Mouse (Mus musculus): ENCODE data around the gene Plxnd1. TPM values are rescaled to one million over a fixed set of nuclear protein-coding genes. Genes with fewer than 3 reads are reported as not detected.
A peak's percentile ranks its signal among the peaks of the same experiment; 100 is the strongest.

Gene Plxnd1
- polyA plus RNA-seq, 1 experiment from 2014 or later = 84.2 TPM

DNA sequence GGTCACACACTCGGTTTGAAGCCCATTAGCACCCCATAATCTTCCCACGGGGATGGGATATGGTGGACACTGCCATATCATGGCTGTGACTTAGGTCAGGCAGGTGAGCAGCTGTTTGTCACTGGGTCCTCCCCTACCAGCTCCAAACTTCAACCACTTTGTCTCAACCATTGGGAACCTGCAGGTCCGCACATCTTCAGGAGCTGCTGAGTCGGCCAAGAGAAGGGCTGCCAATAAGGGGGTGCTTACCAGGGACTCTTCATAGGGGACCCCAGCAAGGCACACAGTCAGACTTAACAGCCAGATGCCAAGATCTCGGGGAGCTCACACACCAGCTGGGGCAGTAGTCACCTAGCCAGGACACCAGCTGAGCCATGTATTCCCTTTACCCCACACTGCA lies 6.0 kb upstream of the Plxnd1 start:
- Histone ChIP-seq H3K27me3 (ENCODE audit: insufficient read depth, low read length) (no peaks in the 10 kb centered on the region), H3K4me3 (ENCODE audit: low read depth, low read length) (no peak overlapping the region), H3K4me1 (ENCODE audit: insufficient read depth) (peaks cover 24% of the 10 kb centered on the region), H3K9ac (no peak overlapping the region), H3K27ac (ENCODE audit: low read depth) (no peak overlapping the region), H3K36me3 (ENCODE audit: insufficient read depth) (no peaks in the 10 kb centered on the region), H3K4me2 (no peak overlapping the region), H3K9me3 (ENCODE audit: low read depth, low read length) (no peaks in the 10 kb centered on the region)
- TF ChIP-seq CTCF (IDR thresholded peaks at IDR 0.05; ENCODE audit: low read depth) = no peak
- DNase-seq = no peak
- no peak for ATAC-seq (ENCODE audit: insufficient read depth)
- 72% methylated on average over 5 of the region's 5 CpGs for WGBS

- ATAC-seq (ENCODE audit: insufficient read depth) (no peak), DNase-seq (no peak)
- no peak overlapping the region; the same call in 1 of the 2 replicates for H3K27ac ChIP-seq (ENCODE audit: low read depth)
- H3K4me3 ChIP-seq (ENCODE audit: low read depth, low read length) = no peak overlapping the region
- WGBS = 88% methylated on average over 2 of the region's 2 CpGs
- H3K9me3 ChIP-seq (ENCODE audit: low read depth, low read length) = no peaks in the 10 kb centered on the region
- H3K36me3 ChIP-seq (ENCODE audit: insufficient read depth) = no peaks in the 10 kb centered on the region
- no peak overlapping the region for H3K9ac ChIP-seq
- H3K4me2 ChIP-seq = no peak overlapping the region
- H3K4me1 ChIP-seq (ENCODE audit: insufficient read depth) = peaks cover 23% of the 10 kb centered on the region
- no peak for TF ChIP-seq CTCF (IDR thresholded peaks at IDR 0.05; ENCODE audit: low read depth)
- H3K27me3 ChIP-seq (ENCODE audit: insufficient read depth, low read length) = peaks cover 3% of the 10 kb centered on the region; the same call in 1 of the 2 replicates
Observed at GRCm38 (mm10) chr6:115999227-115999626, 4.4 kb upstream of the Plxnd1 start.

DNA sequence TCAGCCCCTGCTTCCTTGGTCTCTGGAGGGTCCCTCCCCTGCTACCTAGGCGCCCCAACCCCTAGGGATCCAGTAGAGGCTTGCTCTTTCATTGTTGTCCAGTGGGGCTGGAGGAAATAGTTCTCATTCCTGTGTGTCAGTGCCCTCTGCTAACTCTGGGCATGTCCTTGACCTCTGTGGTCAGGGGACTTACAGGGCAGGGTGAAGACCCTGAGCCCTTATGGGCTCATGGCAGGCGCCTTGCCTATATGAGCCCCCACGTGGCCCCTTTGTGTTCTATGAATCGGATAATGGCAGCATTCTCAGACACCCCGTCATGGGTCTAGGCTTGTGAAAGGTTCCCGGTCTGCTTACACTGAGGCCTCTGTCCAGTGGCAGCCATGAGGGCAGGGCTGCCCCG lies 4.0 kb upstream of the Plxnd1 start:
- 78% methylated on average over 7 of the region's 7 CpGs for WGBS
- Histone ChIP-seq H3K27me3 (ENCODE audit: insufficient read depth, low read length) (peaks cover 8% of the 10 kb centered on the region; the same call in 1 of the 2 replicates), H3K27ac (ENCODE audit: low read depth) (peak overlapping the region; percentile 52; the same call in 1 of the 2 replicates), H3K4me3 (ENCODE audit: low read depth, low read length) (no peak overlapping the region), H3K36me3 (ENCODE audit: insufficient read depth) (no peaks in the 10 kb centered on the region), H3K9me3 (ENCODE audit: low read depth, low read length) (no peaks in the 10 kb centered on the region), H3K4me1 (ENCODE audit: insufficient read depth) (peaks cover 21% of the 10 kb centered on the region), H3K9ac (no peak overlapping the region), H3K4me2 (no peak overlapping the region)
- TF ChIP-seq CTCF (IDR thresholded peaks at IDR 0.05; ENCODE audit: low read depth) = no peak
- ATAC-seq (ENCODE audit: insufficient read depth) = no peak
- no peak for DNase-seq

- no peak; the same call in 1 of the 2 replicates for TF ChIP-seq CTCF (IDR thresholded peaks at IDR 0.05; ENCODE audit: low read depth)
- DNase-seq (peak; percentile 55), ATAC-seq (ENCODE audit: insufficient read depth) (no peak)
- H3K9me3 ChIP-seq (ENCODE audit: low read depth, low read length) = no peaks in the 10 kb centered on the region
- H3K4me2 ChIP-seq = no peak overlapping the region
- H3K4me3 ChIP-seq (ENCODE audit: low read depth, low read length) = no peak overlapping the region
- 18% methylated on average over 3 of the region's 3 CpGs for WGBS
- H3K36me3 ChIP-seq (ENCODE audit: insufficient read depth) = no peaks in the 10 kb centered on the region
- no peak overlapping the region for H3K9ac ChIP-seq
- H3K27ac ChIP-seq (ENCODE audit: low read depth) = peak overlapping the region; percentile 94
- H3K4me1 ChIP-seq (ENCODE audit: insufficient read depth) = peaks cover 21% of the 10 kb centered on the region
- H3K27me3 ChIP-seq (ENCODE audit: insufficient read depth, low read length) = peaks cover 17% of the 10 kb centered on the region
Observed at GRCm38 (mm10) chr6:115997726-115998311, 3.0 kb upstream of the Plxnd1 start.

- H3K9ac ChIP-seq = no peak overlapping the region
- peak overlapping the region; percentile 94 for H3K27ac ChIP-seq (ENCODE audit: low read depth)
- peak overlapping the region; percentile 91 for H3K4me2 ChIP-seq
- no peak overlapping the region for H3K4me3 ChIP-seq (ENCODE audit: low read depth, low read length)
- peaks cover 18% of the 10 kb centered on the region for H3K27me3 ChIP-seq (ENCODE audit: insufficient read depth, low read length)
- H3K4me1 ChIP-seq (ENCODE audit: insufficient read depth) = peaks cover 21% of the 10 kb centered on the region
- 20% methylated on average over 6 of the region's 6 CpGs for WGBS
- peak; percentile 59 for TF ChIP-seq CTCF (IDR thresholded peaks at IDR 0.05; ENCODE audit: low read depth)
- ATAC-seq (ENCODE audit: insufficient read depth) = peak; percentile 13; the same call in 1 of the 2 replicates
- DNase-seq = peak; percentile 84
- H3K36me3 ChIP-seq (ENCODE audit: insufficient read depth) = 0 out of 2 replicates have a peak, but pooled peaks cover 1% of the 10 kb centered on the region
- H3K9me3 ChIP-seq (ENCODE audit: low read depth, low read length) = no peaks in the 10 kb centered on the region
Observed at GRCm38 (mm10) chr6:115996171-115996851, 1.5 kb upstream of the Plxnd1 start.

DNA sequence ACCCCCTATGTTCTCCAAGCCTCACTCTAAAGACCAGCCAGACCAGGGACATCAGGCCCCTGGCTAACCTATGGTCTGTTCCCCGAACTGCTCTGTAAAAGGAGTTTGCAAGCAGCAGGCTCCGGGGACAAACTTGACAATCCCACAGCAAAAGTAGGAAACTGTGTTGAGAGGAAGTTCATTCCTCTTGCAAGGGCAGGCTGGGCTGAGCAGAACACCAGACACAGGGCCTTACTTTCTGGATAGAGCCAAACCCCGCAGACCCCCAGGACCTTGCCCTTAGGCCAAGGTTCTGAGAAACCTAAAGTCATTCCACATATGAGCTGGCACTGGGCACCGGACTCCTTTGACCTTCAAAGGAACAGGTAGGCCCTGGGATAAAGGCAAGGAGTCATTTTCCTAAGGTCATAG lies 731 bp upstream of the Plxnd1 start:
- Histone ChIP-seq H3K9me3 (ENCODE audit: low read depth, low read length) (no peaks in the 10 kb centered on the region), H3K4me2 (peak overlapping the region; percentile 91), H3K9ac (peak overlapping the region; percentile 29), H3K4me1 (ENCODE audit: insufficient read depth) (peaks cover 21% of the 10 kb centered on the region), H3K27me3 (ENCODE audit: insufficient read depth, low read length) (peaks cover 18% of the 10 kb centered on the region), H3K27ac (ENCODE audit: low read depth) (peak overlapping the region; percentile 94), H3K4me3 (ENCODE audit: low read depth, low read length) (peak overlapping the region; percentile 70), H3K36me3 (ENCODE audit: insufficient read depth) (peaks cover 9% of the 10 kb centered on the region)
- 38% methylated on average over 4 of the region's 4 CpGs for WGBS
- DNase-seq (peak; percentile 62), ATAC-seq (ENCODE audit: insufficient read depth) (peak; percentile 3)
- no peak for TF ChIP-seq CTCF (IDR thresholded peaks at IDR 0.05; ENCODE audit: low read depth)

- peaks cover 18% of the 10 kb centered on the region for H3K27me3 ChIP-seq (ENCODE audit: insufficient read depth, low read length)
- H3K4me3 ChIP-seq (ENCODE audit: low read depth, low read length) = peak overlapping the region; percentile 70
- ATAC-seq (ENCODE audit: insufficient read depth) (no peak), DNase-seq (peak; percentile 63)
- TF ChIP-seq CTCF (IDR thresholded peaks at IDR 0.05; ENCODE audit: low read depth) = 0 out of 2 replicates have a peak, but pooled peaks have one; percentile 15
- H3K9ac ChIP-seq = peak overlapping the region; percentile 77
- no peaks in the 10 kb centered on the region for H3K9me3 ChIP-seq (ENCODE audit: low read depth, low read length)
- H3K36me3 ChIP-seq (ENCODE audit: insufficient read depth) = peaks cover 18% of the 10 kb centered on the region
- peak overlapping the region; percentile 94 for H3K27ac ChIP-seq (ENCODE audit: low read depth)
- H3K4me2 ChIP-seq = peak overlapping the region; percentile 91
- H3K4me1 ChIP-seq (ENCODE audit: insufficient read depth) = peaks cover 21% of the 10 kb centered on the region
- under 1% methylated on average over 91 of the region's 93 CpGs for WGBS
Observed at GRCm38 (mm10) chr6:115994146-115994876, 494 bp downstream of the Plxnd1 start.
